Mouse (Mus musculus): ENCODE data around the gene Gm9639. TPM values are rescaled to one million over a fixed set of nuclear protein-coding genes. Genes with fewer than 3 reads are reported as not detected.
A peak's percentile ranks its signal among the peaks of the same experiment; 100 is the strongest.
"Not testable (repeated sequence)": the region's sequence is repeated elsewhere in the genome, so short reads cannot be mapped to it uniquely, and the experiment has no call there.

Gene Gm9639
- total and polyA plus RNA-seq, 2 experiments from 2014 or later: not detected

DNA sequence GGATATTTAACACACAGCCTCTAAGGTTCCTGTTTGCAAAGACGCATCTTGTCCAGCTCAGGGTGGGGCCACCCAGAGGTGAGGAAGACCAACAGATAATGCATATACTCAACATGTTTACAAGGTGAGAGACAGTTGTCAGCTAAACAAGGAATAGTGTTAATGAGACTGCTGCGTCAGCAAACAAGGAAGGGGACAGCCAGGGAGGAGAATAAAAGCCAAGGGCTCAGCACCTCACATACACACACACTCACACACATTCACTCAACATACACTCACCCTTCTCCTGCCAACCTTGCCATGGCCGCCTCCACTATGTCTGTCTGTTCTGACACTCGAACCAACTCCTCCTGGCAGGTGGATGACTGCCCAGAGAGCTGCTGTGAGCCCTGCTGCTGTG lies 19.5 kb upstream of the Gm9639 start, which contains the start of gene Gm2696:
TSS of gene Gm2696 (plus strand) at position 301 of the 400 bp plus-strand sequence.
- no peaks in the 10 kb centered on the region for H3K36me3 ChIP-seq (ENCODE audit: insufficient read depth, low read length)
- H3K27ac ChIP-seq: no peak within 1 kb of the TSS
- H3K27me3 ChIP-seq (ENCODE audit: insufficient read depth, low read length): no peaks in the 10 kb centered on the region
- WGBS: 44% methylated on average over 4 of the region's 4 CpGs
- no peak within 1 kb of the TSS for H3K9ac ChIP-seq (replicated peaks; ENCODE audit: low read length)
- no peak for TF ChIP-seq CTCF (IDR thresholded peaks at IDR 0.05; ENCODE audit: low read depth)
- H3K9me3 ChIP-seq (ENCODE audit: low read length): no peaks in the 10 kb centered on the region
- H3K4me2 ChIP-seq (ENCODE audit: low read depth, low read length): no peak within 1 kb of the TSS
- no peaks in the 10 kb centered on the region for H3K4me1 ChIP-seq (ENCODE audit: insufficient read depth, low read length)
- DNase-seq (ENCODE audit: low spot score) (no peak), ATAC-seq (no peak)
- H3K4me3 ChIP-seq (ENCODE audit: low read length): no peak within 1 kb of the TSS

DNA sequence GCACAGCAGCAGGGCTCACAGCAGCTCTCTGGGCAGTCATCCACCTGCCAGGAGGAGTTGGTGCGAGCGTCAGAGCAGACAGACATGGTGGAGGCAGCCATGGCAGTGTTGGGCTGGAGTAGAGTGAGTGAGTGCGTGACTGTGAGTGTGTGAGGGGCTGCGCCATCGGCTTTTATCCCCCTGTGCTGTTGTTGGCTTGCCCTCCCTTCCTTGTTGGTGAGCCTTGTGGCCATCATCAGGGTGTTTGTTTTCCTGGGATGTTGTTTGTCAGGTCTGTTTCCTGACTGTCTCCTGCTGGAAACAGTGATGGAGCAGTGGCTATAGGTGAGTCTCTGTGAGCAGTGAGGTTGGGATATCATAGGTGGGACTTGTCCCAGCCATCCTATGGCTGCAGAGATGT lies 16.9 kb upstream of the Gm9639 start, which contains the start of gene Gm9507:
TSS of gene Gm9507 (minus strand) at position 101 of the 400 bp plus-strand sequence.
- DNase-seq (ENCODE audit: low spot score): no peak
- H3K4me2 ChIP-seq (ENCODE audit: low read depth, low read length): no peak within 1 kb of the TSS
- H3K9me3 ChIP-seq (ENCODE audit: low read length): no peaks in the 10 kb centered on the region
- TF ChIP-seq CTCF (IDR thresholded peaks at IDR 0.05; ENCODE audit: low read depth): no peak
- no peak within 1 kb of the TSS for H3K27ac ChIP-seq
- no peak within 1 kb of the TSS for H3K4me3 ChIP-seq (ENCODE audit: low read length)
- H3K27me3 ChIP-seq (ENCODE audit: insufficient read depth, low read length): no peaks in the 10 kb centered on the region
- no peak for ATAC-seq
- no peak within 1 kb of the TSS for H3K9ac ChIP-seq (replicated peaks; ENCODE audit: low read length)
- no peaks in the 10 kb centered on the region for H3K4me1 ChIP-seq (ENCODE audit: insufficient read depth, low read length)
- no peaks in the 10 kb centered on the region for H3K36me3 ChIP-seq (ENCODE audit: insufficient read depth, low read length)
- WGBS: 69% methylated on average over 5 of the region's 5 CpGs

DNA sequence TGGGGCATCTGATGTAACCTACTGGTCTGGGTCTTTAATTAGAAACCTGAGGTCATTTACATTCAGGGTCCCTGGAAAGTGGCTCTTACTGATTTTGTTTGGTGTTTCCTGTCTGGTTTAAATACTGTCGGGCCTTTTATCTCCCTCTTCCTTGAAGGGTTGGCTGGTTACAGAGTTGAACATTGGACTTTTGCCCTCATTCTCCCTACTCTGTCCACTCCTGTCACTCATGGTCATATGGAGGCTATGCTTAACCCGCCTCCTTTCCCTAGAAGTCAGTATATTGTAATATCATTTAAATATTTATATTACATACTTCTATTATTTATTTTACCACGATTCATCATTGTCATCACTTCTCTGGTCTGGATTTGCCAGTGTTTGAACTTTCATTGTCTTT lies 9.2 kb upstream of the Gm9639 start:
- no peaks in the 10 kb centered on the region for H3K36me3 ChIP-seq (ENCODE audit: insufficient read depth, low read length)
- no peak overlapping the region for H3K9ac ChIP-seq (replicated peaks; ENCODE audit: low read length)
- no peak for TF ChIP-seq CTCF (IDR thresholded peaks at IDR 0.05; ENCODE audit: low read depth)
- H3K4me1 ChIP-seq (ENCODE audit: insufficient read depth, low read length): no peaks in the 10 kb centered on the region
- no peaks in the 10 kb centered on the region for H3K9me3 ChIP-seq (ENCODE audit: low read length)
- ATAC-seq (no peak), DNase-seq (ENCODE audit: low spot score) (no peak)
- no peaks in the 10 kb centered on the region for H3K27me3 ChIP-seq (ENCODE audit: insufficient read depth, low read length)
- no peak overlapping the region for H3K27ac ChIP-seq
- H3K4me2 ChIP-seq (ENCODE audit: low read depth, low read length): no peak overlapping the region
- WGBS: 80% methylated on average over 3 of the region's 3 CpGs
- no peak overlapping the region for H3K4me3 ChIP-seq (ENCODE audit: low read length)

DNA sequence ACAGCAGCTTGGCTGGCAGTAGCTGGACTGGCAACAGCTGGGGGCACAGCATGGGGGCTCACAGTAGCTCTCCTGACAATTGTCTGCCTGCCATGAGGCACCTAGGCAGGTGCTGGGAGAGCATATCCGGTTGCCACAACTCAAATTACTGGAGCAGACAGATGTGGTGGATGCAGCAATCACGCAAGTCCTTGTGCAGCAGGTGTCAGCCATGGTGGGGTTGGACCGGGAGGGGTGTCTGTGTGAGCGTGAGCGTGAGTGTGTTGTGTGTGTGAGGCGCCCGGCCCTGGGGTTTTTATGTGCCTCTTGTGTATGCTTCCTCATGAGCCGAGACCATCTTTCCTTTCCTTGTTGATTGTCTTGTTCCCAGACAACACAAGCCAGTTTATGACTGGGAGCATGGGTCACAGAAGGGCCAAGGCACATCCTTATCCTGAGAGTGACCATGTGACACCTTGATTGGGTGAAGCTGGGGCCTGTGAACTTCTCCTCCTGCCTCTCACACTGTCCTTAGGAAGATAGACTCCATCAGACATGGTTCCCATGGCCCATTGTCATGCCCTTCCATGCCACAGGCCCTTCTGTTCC lies 4.1 kb upstream of the Gm9639 start, which contains the start of gene Gm19668:
TSS of gene Gm19668 (minus strand) at position 213 of the 588 bp plus-strand sequence.
- ATAC-seq: 0 out of 2 replicates have a peak, but pooled peaks have one; percentile 18
- H3K4me3 ChIP-seq (ENCODE audit: low read length): no peak within 1 kb of the TSS
- H3K9me3 ChIP-seq (ENCODE audit: low read length): no peaks in the 10 kb centered on the region
- no peaks in the 10 kb centered on the region for H3K27me3 ChIP-seq (ENCODE audit: insufficient read depth, low read length)
- no peaks in the 10 kb centered on the region for H3K4me1 ChIP-seq (ENCODE audit: insufficient read depth, low read length)
- no peak within 1 kb of the TSS for H3K4me2 ChIP-seq (ENCODE audit: low read depth, low read length)
- H3K9ac ChIP-seq (replicated peaks; ENCODE audit: low read length): no peak within 1 kb of the TSS
- 64% methylated on average over 8 of the region's 8 CpGs for WGBS
- TF ChIP-seq CTCF (IDR thresholded peaks at IDR 0.05; ENCODE audit: low read depth): no peak
- no peaks in the 10 kb centered on the region for H3K36me3 ChIP-seq (ENCODE audit: insufficient read depth, low read length)
- H3K27ac ChIP-seq: no peak within 1 kb of the TSS
- DNase-seq (ENCODE audit: low spot score): no peak

DNA sequence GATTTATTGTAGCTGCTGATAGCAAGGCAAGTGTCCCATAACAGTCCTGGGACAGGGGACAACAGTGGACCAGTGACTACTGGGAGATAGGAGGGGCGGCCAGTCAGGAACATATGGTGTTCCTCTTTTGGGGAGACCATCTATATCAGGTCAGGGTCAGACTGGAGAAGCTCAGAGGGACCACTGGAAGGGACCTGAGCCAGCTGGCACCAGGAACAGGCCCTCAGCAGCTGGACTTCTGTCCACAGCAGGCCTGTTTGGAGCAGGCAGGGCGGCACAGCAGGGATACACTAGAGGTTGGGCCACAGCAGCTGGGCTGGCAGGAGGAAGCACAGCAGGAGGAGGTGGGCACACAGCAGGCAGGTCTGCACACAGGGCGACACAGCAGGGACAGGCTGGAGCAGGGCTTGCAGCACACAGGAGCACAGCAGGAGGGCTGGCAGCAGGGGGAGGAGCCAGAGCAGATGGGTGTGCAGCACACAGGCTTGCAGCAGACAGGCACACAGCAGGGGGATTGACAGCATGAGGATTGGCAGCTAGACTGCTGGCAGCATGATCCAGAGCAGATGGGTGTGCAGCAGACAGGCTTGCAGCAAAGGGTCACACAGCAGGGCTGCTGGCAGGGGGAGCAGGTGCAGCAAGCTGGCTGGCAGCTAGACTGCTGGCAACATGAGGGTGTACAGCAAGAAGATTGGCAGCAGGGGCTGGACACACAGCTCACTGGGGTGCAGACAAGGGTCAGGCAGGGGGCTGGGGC lies 3.5 kb upstream of the Gm9639 start:
- WGBS: 43% methylated on average over 3 of the region's 3 CpGs
- ATAC-seq; DNase-seq (ENCODE audit: low spot score): not testable (repeated sequence)

DNA sequence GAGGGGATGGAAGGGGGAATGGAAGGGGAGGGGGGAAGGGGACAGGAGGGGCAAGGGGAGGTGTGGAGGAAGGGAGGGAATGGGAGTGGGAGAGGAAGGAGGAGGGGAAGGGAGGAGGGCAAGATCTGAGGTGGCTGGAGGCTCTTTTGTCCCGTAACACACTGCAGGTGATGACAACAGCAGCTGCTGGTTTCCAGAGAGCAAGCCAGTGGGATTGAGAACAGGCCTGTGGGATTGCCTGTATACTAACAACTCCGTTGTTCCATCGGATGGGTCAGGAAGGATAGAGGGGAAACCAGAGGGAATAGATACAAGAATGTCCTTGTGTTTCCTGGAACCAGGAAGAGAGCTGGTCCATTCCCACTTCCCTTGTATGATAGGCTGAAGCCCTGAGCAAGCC lies 2.8 kb upstream of the Gm9639 start:
- no peak for DNase-seq (ENCODE audit: low spot score)
- H3K4me1 ChIP-seq (ENCODE audit: insufficient read depth, low read length): no peaks in the 10 kb centered on the region
- TF ChIP-seq CTCF (IDR thresholded peaks at IDR 0.05; ENCODE audit: low read depth): no peak
- H3K36me3 ChIP-seq (ENCODE audit: insufficient read depth, low read length): no peaks in the 10 kb centered on the region
- H3K9ac ChIP-seq (replicated peaks; ENCODE audit: low read length): no peak overlapping the region
- no peak overlapping the region for H3K27ac ChIP-seq
- WGBS: 14% methylated on average over 3 of the region's 3 CpGs
- H3K27me3 ChIP-seq (ENCODE audit: insufficient read depth, low read length): no peaks in the 10 kb centered on the region
- H3K4me3 ChIP-seq (ENCODE audit: low read length): no peak overlapping the region
- ATAC-seq: no peak
- H3K4me2 ChIP-seq (ENCODE audit: low read depth, low read length): no peak overlapping the region
- no peaks in the 10 kb centered on the region for H3K9me3 ChIP-seq (ENCODE audit: low read length)

More for the DNA sequence above, 3.5 kb upstream of the Gm9639 start:
- not testable (repeated sequence) for H3K4me1 ChIP-seq (ENCODE audit: insufficient read depth, low read length); H3K27me3 ChIP-seq (ENCODE audit: insufficient read depth, low read length); H3K4me2 ChIP-seq (ENCODE audit: low read depth, low read length); H3K27ac ChIP-seq; H3K4me3 ChIP-seq (ENCODE audit: low read length); H3K36me3 ChIP-seq (ENCODE audit: insufficient read depth, low read length); H3K9ac ChIP-seq (replicated peaks; ENCODE audit: low read length); H3K9me3 ChIP-seq (ENCODE audit: low read length)

DNA sequence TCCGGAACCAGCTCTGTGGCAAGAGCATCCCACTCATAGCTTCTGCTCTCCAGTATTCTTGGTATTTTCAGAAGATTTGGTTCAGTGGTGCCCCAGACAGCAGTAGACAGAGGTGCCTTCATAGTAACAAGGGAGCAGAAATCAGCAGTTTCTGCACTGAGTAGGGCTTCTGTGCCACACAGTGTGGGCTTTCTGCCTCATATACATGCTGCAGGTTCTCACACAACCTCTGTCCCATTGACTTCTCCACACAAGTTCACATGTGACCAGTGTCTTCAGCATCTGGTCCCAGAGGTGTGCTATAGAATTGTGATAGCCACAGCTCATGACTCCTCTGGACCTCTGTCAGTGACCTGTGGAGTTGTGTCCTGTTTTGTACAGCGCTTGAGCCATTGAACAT lies 6.3 kb downstream of the Gm9639 start:
- Histone ChIP-seq H3K4me3 (ENCODE audit: low read length) (no peak overlapping the region), H3K27me3 (ENCODE audit: insufficient read depth, low read length) (no peaks in the 10 kb centered on the region), H3K9ac (replicated peaks; ENCODE audit: low read length) (no peak overlapping the region), H3K4me1 (ENCODE audit: insufficient read depth, low read length) (no peaks in the 10 kb centered on the region), H3K9me3 (ENCODE audit: low read length) (no peaks in the 10 kb centered on the region), H3K27ac (no peak overlapping the region), H3K36me3 (ENCODE audit: insufficient read depth, low read length) (no peaks in the 10 kb centered on the region), H3K4me2 (ENCODE audit: low read depth, low read length) (no peak overlapping the region)
- TF ChIP-seq CTCF (IDR thresholded peaks at IDR 0.05; ENCODE audit: low read depth): no peak
- DNase-seq (ENCODE audit: low spot score) (no peak), ATAC-seq (no peak)
- WGBS: 89% methylated on average over 2 of the region's 2 CpGs

DNA sequence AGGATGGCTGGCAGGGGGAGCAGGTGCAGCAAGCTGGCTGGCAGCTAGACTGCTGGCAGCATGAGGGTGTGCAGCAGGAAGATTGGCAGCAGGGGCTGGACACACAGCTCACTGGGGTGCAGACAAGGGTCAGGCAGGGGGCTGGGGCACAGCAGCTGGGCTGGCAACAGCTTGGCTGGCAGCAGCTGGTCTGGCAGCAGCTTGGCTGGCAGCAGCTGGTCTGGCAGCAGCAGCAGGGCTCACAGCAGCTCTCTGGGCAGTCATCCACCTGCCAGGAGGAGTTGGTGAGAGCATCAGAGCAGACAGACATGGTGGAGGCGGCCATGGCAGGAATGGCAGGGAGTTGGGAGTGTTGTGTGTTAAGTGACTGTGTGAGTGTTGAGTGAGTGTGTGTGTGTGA lies 7.0 kb downstream of the Gm9639 start, which contains the start of gene Gm7137:
TSS of gene Gm7137 (minus strand) at position 325 of the 400 bp plus-strand sequence.
- DNase-seq (ENCODE audit: low spot score); H3K9ac ChIP-seq (replicated peaks; ENCODE audit: low read length); H3K9me3 ChIP-seq (ENCODE audit: low read length); H3K36me3 ChIP-seq (ENCODE audit: insufficient read depth, low read length); ATAC-seq; H3K4me1 ChIP-seq (ENCODE audit: insufficient read depth, low read length); H3K27ac ChIP-seq; H3K27me3 ChIP-seq (ENCODE audit: insufficient read depth, low read length); H3K4me3 ChIP-seq (ENCODE audit: low read length); H3K4me2 ChIP-seq (ENCODE audit: low read depth, low read length): not testable (repeated sequence)
- no CpG with 5 or more reads among the region's 1 CpGs for WGBS

DNA sequence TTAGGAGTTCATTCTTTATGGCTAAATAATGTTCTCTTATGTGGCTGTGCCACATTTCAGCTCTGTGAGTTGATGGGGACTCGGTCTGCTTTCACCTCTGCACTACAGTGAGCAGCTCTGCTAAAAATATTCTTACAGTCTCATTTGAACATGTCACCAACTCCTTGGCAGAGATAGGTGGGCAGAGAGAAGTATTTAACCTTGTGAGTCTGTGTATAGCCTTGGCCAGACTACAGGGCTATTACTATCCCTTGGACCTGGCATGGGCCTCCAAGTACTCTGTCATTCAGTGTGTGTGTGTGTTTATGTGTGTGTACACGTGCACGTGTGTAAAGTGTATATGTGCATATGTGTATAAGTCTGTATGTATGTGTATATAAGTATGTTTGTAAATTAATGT lies 11.5 kb downstream of the Gm9639 start:
- not testable (repeated sequence) for H3K4me3 ChIP-seq (ENCODE audit: low read length); DNase-seq (ENCODE audit: low spot score); H3K9me3 ChIP-seq (ENCODE audit: low read length); H3K9ac ChIP-seq (replicated peaks; ENCODE audit: low read length); H3K36me3 ChIP-seq (ENCODE audit: insufficient read depth, low read length); H3K27me3 ChIP-seq (ENCODE audit: insufficient read depth, low read length); H3K4me2 ChIP-seq (ENCODE audit: low read depth, low read length); H3K4me1 ChIP-seq (ENCODE audit: insufficient read depth, low read length); H3K27ac ChIP-seq; ATAC-seq
- 92% methylated on average over 1 of the region's 3 CpGs for WGBS

All from hindbrain, postnatal 0 days (tissue).